ENCODE assay signal across 8 mouse cellular contexts in genomic region chr11:119545741-119546495, GRCm38 (mm10). TPM values are rescaled to one million over a fixed set of nuclear protein-coding genes. Genes with fewer than 3 reads are reported as not detected.
DNase-seq lines count a peak whose midpoint lies in the region; ATAC-seq and TF ChIP-seq lines count a peak whose summit lies in the region.

No protein-coding gene starts in this region.

- no peak overlapping the region for H3ac ChIP-seq in myocyte (ENCODE audit: control insufficient read depth, insufficient read length)

- ATAC-seq in kidney, embryonic 16.5 days (ENCODE audit: low FRiP score, low TSS enrichment), result no peak
- no peak for ATAC-seq in forebrain, embryonic 16.5 days

- H3K79me2 ChIP-seq in myocyte (ENCODE audit: control insufficient read depth, insufficient read depth), result no peaks in the 10 kb centered on the region

- peak; percentile 50; the same call in 1 of the 2 replicates for TF ChIP-seq CTCF in cerebellum, adult 2 months (IDR thresholded peaks at IDR 0.05; ENCODE audit: borderline replicate concordance, insufficient read depth, low read depth, low read length)

- H3K27me3 ChIP-seq in kidney, embryonic 16.5 days (ENCODE audit: insufficient read depth, low read length), result peaks cover 82% of the 10 kb centered on the region
- no peaks in the 10 kb centered on the region for H3K27me3 ChIP-seq in cerebellum, adult 2 months (ENCODE audit: control insufficient read depth, insufficient read depth, low read length)
- H3K27me3 ChIP-seq in forebrain, embryonic 16.5 days (replicated peaks; ENCODE audit: control insufficient read depth, insufficient read depth, low read length), result peaks cover 25% of the 10 kb centered on the region
- peaks cover 34% of the 10 kb centered on the region for H3K27me3 ChIP-seq in myocyte (ENCODE audit: control insufficient read depth, insufficient read depth, insufficient read length)

- peaks cover 39% of the 10 kb centered on the region for H3K4me1 ChIP-seq in kidney, embryonic 16.5 days (ENCODE audit: insufficient read depth, low read length)
- H3K4me1 ChIP-seq in cerebellum, adult 2 months (ENCODE audit: control insufficient read depth, insufficient read depth, low read length), result peaks cover 33% of the 10 kb centered on the region
- peaks cover 63% of the 10 kb centered on the region for H3K4me1 ChIP-seq in forebrain, embryonic 16.5 days (replicated peaks; ENCODE audit: control insufficient read depth, insufficient read depth, low read length)

- H3K9me3 ChIP-seq in kidney, embryonic 16.5 days (ENCODE audit: low read length), result no peaks in the 10 kb centered on the region
- H3K9me3 ChIP-seq in forebrain, embryonic 16.5 days (ENCODE audit: control insufficient read depth, low read length), result no peaks in the 10 kb centered on the region

- H3K9ac ChIP-seq in kidney, embryonic 16.5 days (replicated peaks; ENCODE audit: low read length), result no peak overlapping the region
- H3K9ac ChIP-seq in forebrain, embryonic 16.5 days (replicated peaks; ENCODE audit: low read depth, low read length), result peak overlapping the region; percentile 79

- H3K36me3 ChIP-seq in kidney, embryonic 16.5 days (ENCODE audit: insufficient read depth, low read length), result no peaks in the 10 kb centered on the region
- H3K36me3 ChIP-seq in forebrain, embryonic 16.5 days (ENCODE audit: control insufficient read depth, insufficient read depth), result no peaks in the 10 kb centered on the region
- H3K36me3 ChIP-seq in myocyte (ENCODE audit: control insufficient read depth, insufficient read depth), result no peaks in the 10 kb centered on the region

- WGBS in kidney, embryonic 16.5 days, result 6% methylated on average over 10 of the region's 10 CpGs
- 2% methylated on average over 10 of the region's 10 CpGs for WGBS in cerebellum, adult 2 months
- 9% methylated on average over 10 of the region's 10 CpGs for WGBS in forebrain, embryonic 16.5 days

- H3K4me3 ChIP-seq in kidney, embryonic 16.5 days (ENCODE audit: low read length), result no peak overlapping the region
- H3K4me3 ChIP-seq in cerebellum, adult 2 months (replicated peaks; ENCODE audit: insufficient read depth, low read depth, low read length), result peak overlapping the region; percentile 98
- peak overlapping the region; percentile 76 for H3K4me3 ChIP-seq in forebrain, embryonic 16.5 days (replicated peaks; ENCODE audit: low read length)
- peak overlapping the region; percentile 8 for H3K4me3 ChIP-seq in myocyte

- DNase-seq in kidney, adult 18-20 months, result no peak
- peak; percentile 69 to 82 for DNase-seq in cerebellum, adult 2 months
- no peak for DNase-seq in spleen, adult 18-20 months
- no peak for DNase-seq in adrenal gland, postnatal 25 days
- DNase-seq in layer of hippocampus, adult 9-10 months (ENCODE audit: low spot score), result no peak

- H3K4me2 ChIP-seq in kidney, embryonic 16.5 days (replicated peaks; ENCODE audit: low read depth, low read length), result 0 out of 2 replicates have a peak overlapping the region, but pooled peaks have one; percentile 8
- peak overlapping the region; percentile 99 for H3K4me2 ChIP-seq in forebrain, embryonic 16.5 days (ENCODE audit: low read length)
- H3K4me2 ChIP-seq in myocyte (ENCODE audit: low read depth), result peak overlapping the region; percentile 98

- no peak overlapping the region for H3K27ac ChIP-seq in kidney, embryonic 16.5 days (ENCODE audit: low read length)
- H3K27ac ChIP-seq in cerebellum, adult 2 months (ENCODE audit: insufficient read depth, low read length), result peak overlapping the region; percentile 95
- H3K27ac ChIP-seq in forebrain, embryonic 16.5 days (ENCODE audit: low read length), result no peak overlapping the region

- TF ChIP-seq POLR2A in cerebellum, adult 2 months (IDR thresholded peaks at IDR 0.05; ENCODE audit: borderline replicate concordance, insufficient read depth, low read length), result peak; percentile 81; the same call in 1 of the 2 replicates
- no peak for TF ChIP-seq POLR2A in myocyte (IDR thresholded peaks at IDR 0.05; ENCODE audit: insufficient read length, low read depth)

TF ChIP-seq in myocyte, 11 proteins besides CTCF, POLR2A, EP300 and RAD21:
- TF ChIP-seq REST (IDR thresholded peaks at IDR 0.05; ENCODE audit: insufficient read depth, insufficient read length) (no peak), USF1 (IDR thresholded peaks at IDR 0.05; ENCODE audit: low read depth) (peak; percentile 91), TCF12 (IDR thresholded peaks at IDR 0.05; ENCODE audit: insufficient read depth, poor library complexity, severe bottlenecking) (no peak)

RNA-seq across cellular contexts. Expression of gene Nptx1, which starts 1.6 kb away (rescaled TPM):
- 0.54 and 0.86 TPM in 2 replicates for polyA plus RNA-seq in kidney, embryonic 16.5 days (2015; fragmentation: Nextera tagmentation; extraction: Ambion mirVana)
- 200 and 249 TPM in 2 replicates for polyA plus RNA-seq in cerebellum, adult 2 months (2012; rRNA removed)
- polyA plus RNA-seq in forebrain, embryonic 16.5 days (2015; fragmentation: Nextera tagmentation; extraction: Ambion mirVana), result 8.6 and 9.8 TPM in 2 replicates
- polyA plus RNA-seq in myocyte (2012; fragmentation: generic; extraction: Trizol), result 9.3 TPM
- total RNA-seq in adrenal gland, postnatal 25 days (2021), result 2.1 and 2.9 TPM in 2 replicates

RNA-seq across cellular contexts. Expression of gene Endov, which starts 54.8 kb away (rescaled TPM):
- polyA plus RNA-seq in kidney, embryonic 16.5 days (2015; fragmentation: Nextera tagmentation; extraction: Ambion mirVana), result 18.0 and 18.8 TPM in 2 replicates
- polyA plus RNA-seq in cerebellum, adult 2 months (2012; rRNA removed), result 15.4 and 16.4 TPM in 2 replicates
- 16.2 and 21.0 TPM in 2 replicates for polyA plus RNA-seq in forebrain, embryonic 16.5 days (2015; fragmentation: Nextera tagmentation; extraction: Ambion mirVana)
- 16.6 TPM for polyA plus RNA-seq in myocyte (2012; fragmentation: generic; extraction: Trizol)
- total RNA-seq in adrenal gland, postnatal 25 days (2021), result 18.7 and 28.9 TPM in 2 replicates

RNA-seq across cellular contexts. Expression of gene Rptor, which starts 56.8 kb away (rescaled TPM):
- polyA plus RNA-seq in kidney, embryonic 16.5 days (2015; fragmentation: Nextera tagmentation; extraction: Ambion mirVana), result 9.1 and 9.9 TPM in 2 replicates
- polyA plus RNA-seq in cerebellum, adult 2 months (2012; rRNA removed), result 43.6 and 45.0 TPM in 2 replicates
- 8.5 and 11.3 TPM in 2 replicates for polyA plus RNA-seq in forebrain, embryonic 16.5 days (2015; fragmentation: Nextera tagmentation; extraction: Ambion mirVana)
- polyA plus RNA-seq in myocyte (2012; fragmentation: generic; extraction: Trizol), result 59.5 TPM
- 50.8 and 62.6 TPM in 2 replicates for total RNA-seq in adrenal gland, postnatal 25 days (2021)

Comparison
In these comparisons a context has a peak if more than half of its experiments do, and no peak if none do; other contexts are left out.
1. H3K4me2 ChIP-seq: peak in every context shown above with its lines; median percentile 99 in forebrain, embryonic 16.5 days; 98 in myocyte; 8 in kidney, embryonic 16.5 days.
2. DNase-seq: peak in cerebellum, adult 2 months (2 of 2); none in kidney, adult 18-20 months (single experiment), spleen, adult 18-20 months (0 of 2), adrenal gland, postnatal 25 days (single experiment) and layer of hippocampus, adult 9-10 months (single experiment).
3. RNA of gene Nptx1, which starts 1.6 kb away (polyA plus RNA-seq): 200 to 249 TPM in cerebellum, adult 2 months; 8.6 to 9.8 TPM in forebrain, embryonic 16.5 days, 9.3 TPM in myocyte (single experiment) and 0.54 to 0.86 TPM in kidney, embryonic 16.5 days; every median in the first group is over 10 times any median in the second.